In genomic region chr1:161249442-161249841, GRCm38 (mm10) we compare ENCODE assay signal across 8 mouse cellular contexts. TPM values are rescaled to one million over a fixed set of nuclear protein-coding genes. Genes with fewer than 3 reads are reported as not detected.
DNase-seq lines count a peak whose midpoint lies in the region; ATAC-seq and TF ChIP-seq lines count a peak whose summit lies in the region.

No protein-coding gene starts in this region.

- intact Hi-C loops in gastrocnemius, adult 2 months (cut with DNase I) = no loop called here
- intact Hi-C loops in gastrocnemius, postnatal 36 days (cut with DNase I) = no loop called here

- peak; percentile 74 for TF ChIP-seq EP300 in lung, postnatal 0 days (IDR thresholded peaks at IDR 0.05)

- peak overlapping the region; percentile 99 for H3K27ac ChIP-seq in gastrocnemius, adult 2 months
- H3K27ac ChIP-seq in embryonic facial prominence, embryonic 11.5 days (replicated peaks; ENCODE audit: low read depth, low read length) = no peak overlapping the region; the same call in 1 of the 2 replicates
- no peak overlapping the region for H3K27ac ChIP-seq in intestine, postnatal 0 days (ENCODE audit: low read depth, low read length)
- H3K27ac ChIP-seq in lung, postnatal 0 days (ENCODE audit: low read length) = peak overlapping the region; percentile 96

- no peak for DNase-seq in gastrocnemius, adult 2 months
- no peak for DNase-seq in gastrocnemius, postnatal 36 days
- DNase-seq in embryonic facial prominence, embryonic 11.5 days (ENCODE audit: low spot score) = no peak
- DNase-seq in lung, postnatal 0 days (ENCODE audit: low spot score) = peak; percentile 62
- DNase-seq in ovary, postnatal 36 days (ENCODE audit: low spot score) = no peak
- DNase-seq in left cerebral cortex, adult 18-20 months (ENCODE audit: low spot score in 2 of 2) = no peak

- no peaks in the 10 kb centered on the region; the same call in 1 of the 2 replicates for H3K36me3 ChIP-seq in embryonic facial prominence, embryonic 11.5 days (replicated peaks; ENCODE audit: control insufficient read depth, insufficient read depth, low read depth, low read length)
- peaks cover 13% of the 10 kb centered on the region for H3K36me3 ChIP-seq in intestine, postnatal 0 days (ENCODE audit: control insufficient read depth, insufficient read depth)
- peaks cover 5% of the 10 kb centered on the region; the same call in 1 of the 2 replicates for H3K36me3 ChIP-seq in lung, postnatal 0 days (ENCODE audit: insufficient read depth, low read length)

- peak overlapping the region; percentile 89 for H3K4me2 ChIP-seq in embryonic facial prominence, embryonic 11.5 days (ENCODE audit: low read depth, low read length)
- H3K4me2 ChIP-seq in intestine, postnatal 0 days (replicated peaks; ENCODE audit: low read depth) = peak overlapping the region; percentile 94
- peak overlapping the region; percentile 91 for H3K4me2 ChIP-seq in lung, postnatal 0 days (replicated peaks; ENCODE audit: low read depth, low read length)

- no peaks in the 10 kb centered on the region for H3K27me3 ChIP-seq in embryonic facial prominence, embryonic 11.5 days (ENCODE audit: control insufficient read depth, insufficient read depth, low read length)
- H3K27me3 ChIP-seq in intestine, postnatal 0 days (replicated peaks; ENCODE audit: control insufficient read depth, insufficient read depth, low read length) = no peaks in the 10 kb centered on the region
- no peaks in the 10 kb centered on the region for H3K27me3 ChIP-seq in lung, postnatal 0 days (replicated peaks; ENCODE audit: insufficient read depth, low read length)

- no peaks in the 10 kb centered on the region for H3K9me3 ChIP-seq in embryonic facial prominence, embryonic 11.5 days (replicated peaks; ENCODE audit: control insufficient read depth, low read length)
- no peaks in the 10 kb centered on the region for H3K9me3 ChIP-seq in intestine, postnatal 0 days (ENCODE audit: control insufficient read depth)
- H3K9me3 ChIP-seq in lung, postnatal 0 days (ENCODE audit: low read length) = no peaks in the 10 kb centered on the region

- no peak for ATAC-seq in embryonic facial prominence, embryonic 11.5 days (replicated peaks; ENCODE audit: insufficient number of reproducible peaks, low FRiP score, low TSS enrichment, low read depth)
- no peak for ATAC-seq in intestine, postnatal 0 days
- no peak for ATAC-seq in lung, postnatal 0 days
- ATAC-seq in megakaryocyte-erythroid progenitor cell, adult 5-6 weeks (replicated peaks; ENCODE audit: low FRiP score, low TSS enrichment, poor library complexity, severe bottlenecking) = no peak

- WGBS in embryonic facial prominence, embryonic 11.5 days = 36% methylated on average over 6 of the region's 6 CpGs
- WGBS in intestine, postnatal 0 days = 4% methylated on average over 6 of the region's 6 CpGs
- WGBS in lung, postnatal 0 days = 5% methylated on average over 6 of the region's 6 CpGs

- no peak for TF ChIP-seq CTCF in gastrocnemius, adult 2 months (IDR thresholded peaks at IDR 0.05)
- TF ChIP-seq CTCF in intestine, postnatal 0 days (IDR thresholded peaks at IDR 0.05; ENCODE audit: low read depth) = no peak
- TF ChIP-seq CTCF in lung, postnatal 0 days (IDR thresholded peaks at IDR 0.05) = no peak

- H3K9ac ChIP-seq in embryonic facial prominence, embryonic 11.5 days (replicated peaks; ENCODE audit: low read length) = peak overlapping the region; percentile 92
- peak overlapping the region; percentile 28; the same call in 1 of the 2 replicates for H3K9ac ChIP-seq in intestine, postnatal 0 days (ENCODE audit: low read depth, low read length)
- peak overlapping the region; percentile 99 for H3K9ac ChIP-seq in lung, postnatal 0 days (replicated peaks; ENCODE audit: low read depth)

- H3K4me1 ChIP-seq in embryonic facial prominence, embryonic 11.5 days (ENCODE audit: control insufficient read depth, insufficient read depth, low read length) = peaks cover 2% of the 10 kb centered on the region; the same call in 1 of the 2 replicates
- peaks cover 7% of the 10 kb centered on the region; the same call in 1 of the 2 replicates for H3K4me1 ChIP-seq in intestine, postnatal 0 days (replicated peaks; ENCODE audit: control insufficient read depth, insufficient read depth, low read length)
- peaks cover 15% of the 10 kb centered on the region for H3K4me1 ChIP-seq in lung, postnatal 0 days (ENCODE audit: insufficient read depth, low read depth, low read length)

- H3K4me3 ChIP-seq in gastrocnemius, adult 2 months = peak overlapping the region; percentile 94
- H3K4me3 ChIP-seq in embryonic facial prominence, embryonic 11.5 days (ENCODE audit: low read depth, low read length) = peak overlapping the region; percentile 85
- peak overlapping the region; percentile 94 for H3K4me3 ChIP-seq in intestine, postnatal 0 days (ENCODE audit: low read depth, low read length)
- H3K4me3 ChIP-seq in lung, postnatal 0 days (ENCODE audit: low read depth, low read length) = peak overlapping the region; percentile 95

RNA-seq across cellular contexts. Expression of gene Prdx6, which starts 1.6 kb away (rescaled TPM):
- total RNA-seq in gastrocnemius, adult 2 months (2021) = 100 to 1,000 TPM; 104 to 168 TPM
- total RNA-seq in gastrocnemius, postnatal 36 days (2021) = 100 to 1,000 TPM; 104 to 117 TPM
- 642 and 648 TPM in 2 replicates for polyA plus RNA-seq in embryonic facial prominence, embryonic 11.5 days (2014; fragmentation: Nextera tagmentation; extraction: Ambion mirVana)
- polyA plus RNA-seq in intestine, postnatal 0 days (2015; fragmentation: Nextera tagmentation; extraction: Ambion mirVana) = 373 and 385 TPM in 2 replicates
- polyA plus RNA-seq in lung, postnatal 0 days (2015; fragmentation: Nextera tagmentation; extraction: Ambion mirVana) = 1,194 and 1,245 TPM in 2 replicates
- 378 and 558 TPM in 2 replicates for total RNA-seq in megakaryocyte-erythroid progenitor cell, adult 5-6 weeks (2014; fragmentation: Nextera tagmentation)
- 583 and 708 TPM in 2 replicates for total RNA-seq in megakaryocyte-erythroid progenitor cell, adult 5-6 weeks (2017)
- 100 to 1,000 TPM; 311 to 324 TPM for total RNA-seq in left cerebral cortex, adult 18-20 months (2021)

Comparison
In these comparisons a context has a peak if more than half of its experiments do, and no peak if none do; other contexts are left out.
1. H3K27ac ChIP-seq: peak in gastrocnemius, adult 2 months (single experiment) and lung, postnatal 0 days (single experiment); none in embryonic facial prominence, embryonic 11.5 days (single experiment) and intestine, postnatal 0 days (single experiment).
2. H3K9ac ChIP-seq: peak in every context shown above with its lines; median percentile 99 in lung, postnatal 0 days; 92 in embryonic facial prominence, embryonic 11.5 days; 28 in intestine, postnatal 0 days.
3. Peak in every context shown above with its lines, with median percentiles within 50 percentile points of each other: H3K4me3 ChIP-seq and H3K4me2 ChIP-seq.